Mouse (Mus musculus) kidney, embryonic 15.5 days (tissue): Measurements from ENCODE around the gene Cops6. TPM values are rescaled to one million over a fixed set of nuclear protein-coding genes. Genes with fewer than 3 reads are reported as not detected.

ENCODE experiments used
- ATAC-seq: fragments of 200-750 bp; cut with Nextera tagmentation; replicated peaks from 2 replicates; pipeline ENCODE4 v1.8.0; 2017; ENCODE audit warnings: moderate TSS enrichment; ENCODE audit not compliant: low FRiP score
- H3K27ac ChIP-seq: fragments of 300-500 bp; sonication (generic); 2 replicates; pipeline ENCODE4 v1.5.1; 2015; ENCODE audit warnings: mild to moderate bottlenecking, inconsistent platforms
- H3K27me3 ChIP-seq: fragments of 300-500 bp; sonication (generic); 2 replicates; pipeline ENCODE4 v1.6.1; 2015; ENCODE audit warnings: inconsistent platforms
- H3K36me3 ChIP-seq: fragments of 300-500 bp; sonication (generic); 2 replicates; pipeline ENCODE4 v1.6.1; 2015; ENCODE audit warnings: inconsistent platforms
- H3K4me1 ChIP-seq: fragments of 300-500 bp; sonication (generic); 2 replicates; pipeline ENCODE4 v1.6.1; 2015; ENCODE audit warnings: inconsistent platforms
- H3K4me2 ChIP-seq: fragments of 300-500 bp; sonication (generic); 2 replicates; pipeline ENCODE4 v1.6.1; 2015; ENCODE audit warnings: moderate library complexity, mild to moderate bottlenecking, inconsistent platforms
- H3K4me3 ChIP-seq: fragments of 300-500 bp; sonication (generic); replicated peaks from 2 replicates; pipeline ENCODE4 v1.5.1; 2015; ENCODE audit warnings: mild to moderate bottlenecking, inconsistent platforms
- H3K9ac ChIP-seq: fragments of 300-500 bp; sonication (generic); 2 replicates; pipeline ENCODE4 v1.6.1; 2015; ENCODE audit warnings: mild to moderate bottlenecking, inconsistent platforms
- H3K9me3 ChIP-seq: fragments of 300-500 bp; sonication (generic); replicated peaks from 2 replicates; pipeline ENCODE4 v1.6.1; 2016; ENCODE audit warnings: inconsistent platforms
- WGBS: fragments of 180-500 bp; shearing (Covaris S2); methylation state at CpG from one replicate; pipeline ENCODE4 v1.1.7; 2015; ENCODE audit warnings: mixed read lengths; 5-methylcytosine and 5-hydroxymethylcytosine counted together
- microRNA counts: library from miRNA; unstranded; fragments of <30 nt; microRNA quantifications from one replicate; lab custom pipeline; 2016
- microRNA-seq: library from miRNA; unstranded; fragments of <30 nt; microRNA quantifications from one replicate; pipeline ENCODE4, GENCODE M21; 2016
- polyA plus RNA-seq: library from polyadenylated mRNA; unstranded; fragments of >200 nt; fragmentation: Nextera tagmentation; extraction: Ambion mirVana; gene quantifications from 2 replicates; pipeline ENCODE4 v1.2.1, GENCODE M21; 2015

Cops6 gene
- polyA plus RNA-seq, 1 experiment from 2014 or later: 316 TPM

GRCm38 (mm10) chr5:138194755-138195345 lies 34.0 kb downstream of the Cops6 start:
- Histone ChIP-seq H3K27ac (peak overlapping the region; percentile 82), H3K9me3 (no peaks in the 10 kb centered on the region), H3K4me3 (peak overlapping the region; percentile 62), H3K9ac (peak overlapping the region; percentile 70), H3K4me1 (peaks cover 10% of the 10 kb centered on the region), H3K36me3 (peaks cover 28% of the 10 kb centered on the region), H3K4me2 (peak overlapping the region; percentile 94), H3K27me3 (no peaks in the 10 kb centered on the region)
- ATAC-seq: peak; percentile 74
- under 1% methylated on average over 29 of the region's 29 CpGs for WGBS

- Histone ChIP-seq H3K9me3 (no peaks in the 10 kb centered on the region), H3K4me2 (peak overlapping the region; percentile 94), H3K27me3 (no peaks in the 10 kb centered on the region), H3K27ac (0 out of 2 replicates have a peak overlapping the region, but pooled peaks have one; percentile 82), H3K36me3 (peaks cover 22% of the 10 kb centered on the region), H3K4me1 (peaks cover 10% of the 10 kb centered on the region), H3K4me3 (peak overlapping the region; percentile 62), H3K9ac (no peak overlapping the region; the same call in 1 of the 2 replicates)
- 68% methylated on average over 7 of the region's 7 CpGs for WGBS
- ATAC-seq: no peak
Observed at GRCm38 (mm10) chr5:138195463-138195862, 34.6 kb downstream of the Cops6 start.

- H3K4me3 ChIP-seq: no peak overlapping the region
- H3K27me3 ChIP-seq: no peaks in the 10 kb centered on the region
- WGBS: 12% methylated on average over 1 of the region's 1 CpGs
- peaks cover 3% of the 10 kb centered on the region; the same call in 1 of the 2 replicates for H3K9me3 ChIP-seq
- peaks cover 10% of the 10 kb centered on the region for H3K4me1 ChIP-seq
- no peak overlapping the region for H3K9ac ChIP-seq
- no peaks in the 10 kb centered on the region for H3K36me3 ChIP-seq
- no peak overlapping the region for H3K27ac ChIP-seq
- H3K4me2 ChIP-seq: no peak overlapping the region
- ATAC-seq: no peak
Observed at GRCm38 (mm10) chr5:138199576-138199975, 38.7 kb downstream of the Cops6 start.

GRCm38 (mm10) chr5:138202086-138202485 lies 41.2 kb downstream of the Cops6 start:
- Histone ChIP-seq H3K4me3 (no peak overlapping the region), H3K9me3 (peaks cover 6% of the 10 kb centered on the region), H3K36me3 (no peaks in the 10 kb centered on the region), H3K9ac (no peak overlapping the region), H3K4me2 (no peak overlapping the region), H3K27ac (no peak overlapping the region), H3K27me3 (no peaks in the 10 kb centered on the region), H3K4me1 (no peaks in the 10 kb centered on the region)
- 88% methylated on average over 3 of the region's 3 CpGs for WGBS
- no peak for ATAC-seq

DNA sequence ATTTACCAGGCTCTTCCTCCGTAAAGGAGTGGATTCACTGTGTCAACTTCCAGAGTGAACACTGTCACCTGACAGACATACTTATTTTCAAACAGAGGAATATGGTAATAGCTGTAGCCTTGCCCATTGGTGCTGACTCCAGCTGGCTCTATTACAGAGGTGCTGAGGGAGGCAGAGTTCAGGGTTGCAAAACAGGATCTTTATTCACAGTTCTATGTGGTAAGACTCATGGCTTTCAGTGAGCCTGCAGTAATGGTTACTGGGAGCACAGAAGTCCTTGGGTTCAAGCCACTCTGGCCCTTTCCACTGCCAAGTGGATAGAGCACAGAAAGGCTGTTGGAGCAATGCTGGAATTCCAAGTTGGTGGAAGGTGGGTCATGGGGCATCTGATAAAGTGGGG lies 46.4 kb downstream of the Cops6 start:
- H3K4me2 ChIP-seq: no peak overlapping the region
- no peak overlapping the region for H3K9ac ChIP-seq
- no peaks in the 10 kb centered on the region for H3K36me3 ChIP-seq
- H3K27me3 ChIP-seq: no peaks in the 10 kb centered on the region
- H3K27ac ChIP-seq: no peak overlapping the region
- H3K9me3 ChIP-seq: peaks cover 6% of the 10 kb centered on the region
- 86% methylated on average over 1 of the region's 1 CpGs for WGBS
- H3K4me3 ChIP-seq: no peak overlapping the region
- no peak for ATAC-seq
- no peaks in the 10 kb centered on the region for H3K4me1 ChIP-seq

DNA sequence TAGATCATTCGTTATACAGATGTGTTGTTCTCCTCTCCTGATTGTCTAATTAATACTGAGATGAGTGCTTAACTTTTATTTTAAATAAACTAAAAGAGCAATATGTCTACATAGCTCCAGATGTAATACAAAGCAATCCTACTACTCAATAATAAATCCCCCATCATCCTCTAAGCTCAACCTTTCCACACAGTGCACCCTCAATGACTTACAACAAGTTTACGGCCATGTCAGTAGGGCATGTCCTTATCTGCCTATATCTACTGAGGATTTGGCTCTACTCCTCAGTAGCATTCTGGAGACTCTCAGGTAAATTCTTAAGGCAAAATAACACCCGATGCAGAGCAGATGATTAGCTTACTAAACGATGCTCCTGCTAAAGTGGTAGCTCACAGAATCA lies 47.0 kb downstream of the Cops6 start:
- Histone ChIP-seq H3K27me3 (no peaks in the 10 kb centered on the region), H3K9me3 (peaks cover 6% of the 10 kb centered on the region), H3K36me3 (no peaks in the 10 kb centered on the region), H3K4me1 (no peaks in the 10 kb centered on the region), H3K9ac (no peak overlapping the region), H3K4me3 (no peak overlapping the region), H3K4me2 (no peak overlapping the region), H3K27ac (no peak overlapping the region)
- ATAC-seq: no peak
- WGBS: 76% methylated on average over 4 of the region's 4 CpGs

MicroRNAs encoded within 50 kb of the gene (microRNA counts, 519-probe panel; counts per million panel counts)
- microRNA mmu-miR-106b (lab: Ali Mortazavi, UCI) (3,590 counts per million, percentile 91 among the panel's probes with 10 or more counts), microRNA mmu-miR-25 (lab: Ali Mortazavi, UCI) (4,186 counts per million, percentile 96 among the panel's probes with 10 or more counts), microRNA mmu-miR-93 (lab: Ali Mortazavi, UCI) (3,476 counts per million, percentile 90 among the panel's probes with 10 or more counts)

Small RNA genes lying within 50 kb of the gene (microRNA-seq; reads per million reads assigned to microRNA genes)
- 7,460 reads per million, percentile 95 among the genes with 10 or more reads in this experiment for gene Mir106b
- gene Mir25: 594 reads per million, percentile 76 among the genes with 10 or more reads in this experiment
- gene Mir93: 10,683 reads per million, percentile 96 among the genes with 10 or more reads in this experiment

Other genes with a start within 250 kb of the Cops6 start
- gene Cyp3a13, start 239.5 kb upstream of the Cops6 start, polyA plus RNA-seq: 0.06 and 0.10 TPM in 2 replicates
- gene Gjc3, start 198.0 kb upstream of the Cops6 start, polyA plus RNA-seq: 0.05 TPM in 1 of 2 replicates, not detected in the other
- not detected in 2 replicates for gene Azgp1, start 179.6 kb upstream of the Cops6 start, polyA plus RNA-seq
- gene Smok3a, start 139.8 kb upstream of the Cops6 start, polyA plus RNA-seq: not detected in 2 replicates
- gene Smok3b, start 139.6 kb upstream of the Cops6 start, polyA plus RNA-seq: not detected in 2 replicates
- not detected in 2 replicates for gene Smok3c, start 107.9 kb upstream of the Cops6 start, polyA plus RNA-seq
- gene Zkscan1, start 76.0 kb upstream of the Cops6 start, polyA plus RNA-seq: 22.9 and 23.5 TPM in 2 replicates
- gene Zscan21, start 44.2 kb upstream of the Cops6 start, polyA plus RNA-seq: 61.4 and 64.6 TPM in 2 replicates
- 23.2 and 26.4 TPM in 2 replicates for gene Zfp113, start 5.3 kb upstream of the Cops6 start, polyA plus RNA-seq
- 24.2 and 28.2 TPM in 2 replicates for gene Ap4m1, start 10.9 kb downstream of the Cops6 start, polyA plus RNA-seq
- 211 and 225 TPM in 2 replicates for gene Mcm7, start 11.4 kb downstream of the Cops6 start, polyA plus RNA-seq
- gene Taf6, start 26.4 kb downstream of the Cops6 start, polyA plus RNA-seq: 102 and 109 TPM in 2 replicates
- 61.9 and 62.9 TPM in 2 replicates for gene Cnpy4, start 26.4 kb downstream of the Cops6 start, polyA plus RNA-seq
- 8.4 and 10.5 TPM in 2 replicates for gene Mblac1, start 33.2 kb downstream of the Cops6 start, polyA plus RNA-seq
- gene Nxpe5, start 64.8 kb downstream of the Cops6 start, polyA plus RNA-seq: not detected in 2 replicates
- gene Lamtor4, start 94.4 kb downstream of the Cops6 start, polyA plus RNA-seq: 57.8 and 61.1 TPM in 2 replicates
- 5.9 and 6.5 TPM in 2 replicates for gene BC037034, start 103.0 kb downstream of the Cops6 start, polyA plus RNA-seq
- gene Gal3st4, start 111.8 kb downstream of the Cops6 start, polyA plus RNA-seq: 2.1 and 2.7 TPM in 2 replicates
- 0.08 and 0.22 TPM in 2 replicates for gene Gm43720, start 118.9 kb downstream of the Cops6 start, polyA plus RNA-seq
- 27.8 and 29.8 TPM in 2 replicates for gene Gpc2, start 118.9 kb downstream of the Cops6 start, polyA plus RNA-seq
- gene Stag3, start 119.2 kb downstream of the Cops6 start, polyA plus RNA-seq: 3.9 and 4.1 TPM in 2 replicates
- gene Pvrig, start 180.9 kb downstream of the Cops6 start, polyA plus RNA-seq: 0.23 TPM in 1 of 2 replicates, not detected in the other